Mouse (Mus musculus) liver, postnatal 0 days (tissue): ENCODE measurements around the gene Phf21a. TPM values are rescaled to one million over a fixed set of nuclear protein-coding genes. Genes with fewer than 3 reads are reported as not detected.

Experiments
- ATAC-seq: fragments of 200-750 bp; cut with Nextera tagmentation; 2 replicates; pipeline ENCODE4 v1.8.0; 2017; ENCODE audit warnings: mild to moderate bottlenecking, moderate library complexity
- DNase-seq: peaks from one replicate; pipeline ENCODE4 v3.0.0-alpha.2; 2016
- H3K27ac ChIP-seq: fragments of 300-500 bp; sonication (generic); 2 replicates; pipeline ENCODE4 v1.5.1; 2014; ENCODE audit warnings: antibody characterized with exemption, moderate library complexity, mild to moderate bottlenecking, low read depth
- H3K27me3 ChIP-seq: fragments of 300-500 bp; sonication (generic); 2 replicates; pipeline ENCODE4 v1.6.1; 2014; ENCODE audit warnings: low read length, control low read depth, mixed read lengths; ENCODE audit not compliant: insufficient read depth
- H3K36me3 ChIP-seq: fragments of 300-500 bp; sonication (generic); replicated peaks from 2 replicates; pipeline ENCODE4 v1.6.1; 2014; ENCODE audit warnings: mild to moderate bottlenecking, control low read depth, low read length, moderate library complexity, mixed read lengths; ENCODE audit not compliant: insufficient read depth
- H3K4me1 ChIP-seq: fragments of 300-500 bp; sonication (generic); 2 replicates; pipeline ENCODE4 v1.6.1; 2014; ENCODE audit warnings: antibody characterized with exemption, mild to moderate bottlenecking, control low read depth; ENCODE audit not compliant: insufficient read depth
- H3K4me2 ChIP-seq: fragments of 300-500 bp; sonication (generic); 2 replicates; pipeline ENCODE4 v1.6.1; 2014; ENCODE audit warnings: low read depth, mild to moderate bottlenecking, low read length, moderate library complexity, mixed read lengths
- H3K4me3 ChIP-seq: fragments of 300-500 bp; sonication (generic); 2 replicates; pipeline ENCODE4 v1.5.1; 2014; ENCODE audit warnings: low read depth, low read length
- H3K9ac ChIP-seq: fragments of 300-500 bp; sonication (generic); replicated peaks from 2 replicates; pipeline ENCODE4 v1.6.1; 2014; ENCODE audit warnings: mild to moderate bottlenecking, moderate library complexity
- H3K9me3 ChIP-seq: fragments of 300-500 bp; sonication (generic); 2 replicates; pipeline ENCODE4 v1.6.1; 2016; ENCODE audit warnings: mild to moderate bottlenecking, control low read depth, low read length, mixed read lengths
- CTCF ChIP-seq: sonication (generic); IDR thresholded peaks from 2 replicates; pipeline ENCODE4 v1.5.1; 2016; ENCODE audit warnings: antibody characterized with exemption, low read depth
- EP300 ChIP-seq: IDR thresholded peaks from 2 replicates; pipeline ENCODE4 v1.6.1; 2016; ENCODE audit warnings: antibody characterized with exemption, low read depth, mild to moderate bottlenecking
- WGBS: fragments of 180-500 bp; shearing (Covaris S2); extraction: QIAGEN DNeasy Blood & Tissue Kit; methylation state at CpG from one replicate; pipeline ENCODE4 v1.1.7; 2014; ENCODE audit not compliant: insufficient replicate concordance; 5-methylcytosine and 5-hydroxymethylcytosine counted together
- polyA plus RNA-seq: library from polyadenylated mRNA; unstranded; fragments of >200 nt; fragmentation: Nextera tagmentation; extraction: Ambion mirVana; gene quantifications from 2 replicates; pipeline ENCODE4 v1.2.1, GENCODE M21; 2015

The Phf21a gene
- polyA plus RNA-seq, 1 experiment from 2014 or later: 2.7 TPM

- peaks cover 53% of the 10 kb centered on the region for H3K36me3 ChIP-seq
- H3K4me3 ChIP-seq: no peak overlapping the region
- H3K4me2 ChIP-seq: no peak overlapping the region
- TF ChIP-seq EP300 (no peak), CTCF (no peak)
- ATAC-seq (no peak), DNase-seq (no peak)
- peaks cover 10% of the 10 kb centered on the region for H3K4me1 ChIP-seq
- H3K9me3 ChIP-seq: no peaks in the 10 kb centered on the region
- 74% methylated on average over 6 of the region's 6 CpGs for WGBS
- no peak overlapping the region for H3K27ac ChIP-seq
- no peaks in the 10 kb centered on the region for H3K27me3 ChIP-seq
- no peak overlapping the region for H3K9ac ChIP-seq
Measured at GRCm38 (mm10) chr2:92380495-92381050, 287.7 kb downstream of the Phf21a start.

GRCm38 (mm10) chr2:92381161-92381560 lies 288.2 kb downstream of the Phf21a start:
- Histone ChIP-seq H3K36me3 (peaks cover 53% of the 10 kb centered on the region), H3K27me3 (no peaks in the 10 kb centered on the region), H3K9ac (no peak overlapping the region), H3K9me3 (no peaks in the 10 kb centered on the region), H3K4me3 (no peak overlapping the region), H3K4me2 (no peak overlapping the region), H3K4me1 (peaks cover 4% of the 10 kb centered on the region; the same call in 1 of the 2 replicates), H3K27ac (no peak overlapping the region)
- ATAC-seq (no peak), DNase-seq (no peak)
- no peak for TF ChIP-seq EP300
- no peak for TF ChIP-seq CTCF
- 77% methylated on average over 5 of the region's 5 CpGs for WGBS

- Histone ChIP-seq H3K36me3 (peaks cover 53% of the 10 kb centered on the region), H3K4me3 (no peak within 1 kb of the TSS), H3K27me3 (no peaks in the 10 kb centered on the region), H3K9ac (no peak within 1 kb of the TSS), H3K27ac (no peak within 1 kb of the TSS), H3K4me1 (0 out of 2 replicates have a peak, but pooled peaks cover 1% of the 10 kb centered on the region), H3K9me3 (no peaks in the 10 kb centered on the region), H3K4me2 (no peak within 1 kb of the TSS)
- no peak for TF ChIP-seq CTCF
- no peak for TF ChIP-seq EP300
- ATAC-seq (no peak), DNase-seq (no peak)
- 87% methylated on average over 5 of the region's 5 CpGs for WGBS
Measured at GRCm38 (mm10) chr2:92381901-92382588, 289.1 kb downstream of the Phf21a start, which contains the start of gene 1700029I15Rik. Gene 1700029I15Rik, plus strand, starts transcription at chr2:92382538.

GRCm38 (mm10) chr2:92382759-92383158 lies 289.8 kb downstream of the Phf21a start:
- no peaks in the 10 kb centered on the region for H3K9me3 ChIP-seq
- H3K4me3 ChIP-seq: no peak overlapping the region
- TF ChIP-seq CTCF: no peak
- no peak for TF ChIP-seq EP300
- H3K27ac ChIP-seq: no peak overlapping the region
- no peak overlapping the region for H3K4me2 ChIP-seq
- peaks cover 6% of the 10 kb centered on the region; the same call in 1 of the 2 replicates for H3K27me3 ChIP-seq
- H3K4me1 ChIP-seq: no peaks in the 10 kb centered on the region
- H3K36me3 ChIP-seq: peaks cover 47% of the 10 kb centered on the region
- DNase-seq (no peak), ATAC-seq (no peak)
- WGBS: 80% methylated on average over 4 of the region's 4 CpGs
- no peak overlapping the region for H3K9ac ChIP-seq

GRCm38 (mm10) chr2:92384101-92384500 lies 291.2 kb downstream of the Phf21a start:
- Histone ChIP-seq H3K27ac (no peak overlapping the region), H3K9ac (no peak overlapping the region), H3K9me3 (no peaks in the 10 kb centered on the region), H3K4me2 (no peak overlapping the region), H3K4me3 (no peak overlapping the region), H3K36me3 (peaks cover 33% of the 10 kb centered on the region), H3K4me1 (peaks cover 5% of the 10 kb centered on the region; the same call in 1 of the 2 replicates), H3K27me3 (peaks cover 19% of the 10 kb centered on the region)
- TF ChIP-seq CTCF (no peak), EP300 (no peak)
- DNase-seq: no peak
- WGBS: 58% methylated on average over 4 of the region's 4 CpGs
- no peak for ATAC-seq

- Histone ChIP-seq H3K4me1 (peaks cover 11% of the 10 kb centered on the region; the same call in 1 of the 2 replicates), H3K4me3 (no peak overlapping the region), H3K9ac (no peak overlapping the region), H3K4me2 (no peak overlapping the region), H3K9me3 (no peaks in the 10 kb centered on the region), H3K27me3 (peaks cover 27% of the 10 kb centered on the region), H3K27ac (no peak overlapping the region), H3K36me3 (peaks cover 20% of the 10 kb centered on the region)
- DNase-seq: no peak
- no peak for ATAC-seq
- no peak for TF ChIP-seq CTCF
- no peak for TF ChIP-seq EP300
- WGBS: 72% methylated on average over 22 of the region's 22 CpGs
Measured at GRCm38 (mm10) chr2:92385113-92386051, 292.5 kb downstream of the Phf21a start.
